Mouse (Mus musculus) heart, adult 8-10 months (tissue): ENCODE data around the gene Stat6. TPM values are rescaled to one million over a fixed set of nuclear protein-coding genes. Genes with fewer than 3 reads are reported as not detected.

Source experiments
- DNase-seq: peaks from one replicate; pipeline ENCODE4 v3.0.0; 2022; ENCODE audit warnings: low spot score
- total RNA-seq, 4 experiments: library from RNA; stranded (reverse); gene quantifications; 2 replicates each; pipeline ENCODE4 v1.2.4; 2022

Stat6 gene
- total RNA-seq, 4 experiments from 2014 or later, result 38.4 to 43.7 (median 43.2) TPM

DNA sequence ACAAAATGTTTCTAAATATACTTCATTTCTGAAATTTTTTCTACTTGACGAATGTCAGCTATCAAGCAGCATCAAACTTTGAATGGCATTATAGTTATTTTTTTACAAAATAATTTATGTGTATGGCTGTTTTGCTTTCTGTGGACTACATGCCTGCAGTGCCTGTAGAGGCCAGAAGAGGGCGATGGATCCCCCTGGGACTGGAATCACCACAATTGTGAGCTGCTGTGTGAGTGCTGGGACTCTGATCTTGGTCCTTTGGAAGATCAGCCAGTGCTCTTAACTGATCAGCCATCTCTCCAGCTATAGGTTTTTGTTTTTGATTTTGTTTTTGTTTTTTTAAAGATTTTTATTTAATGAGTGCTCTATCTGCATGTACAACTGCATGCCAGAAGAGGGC, 28.5 kb downstream of the Stat6 start:
- DNase-seq, result no peak

DNA sequence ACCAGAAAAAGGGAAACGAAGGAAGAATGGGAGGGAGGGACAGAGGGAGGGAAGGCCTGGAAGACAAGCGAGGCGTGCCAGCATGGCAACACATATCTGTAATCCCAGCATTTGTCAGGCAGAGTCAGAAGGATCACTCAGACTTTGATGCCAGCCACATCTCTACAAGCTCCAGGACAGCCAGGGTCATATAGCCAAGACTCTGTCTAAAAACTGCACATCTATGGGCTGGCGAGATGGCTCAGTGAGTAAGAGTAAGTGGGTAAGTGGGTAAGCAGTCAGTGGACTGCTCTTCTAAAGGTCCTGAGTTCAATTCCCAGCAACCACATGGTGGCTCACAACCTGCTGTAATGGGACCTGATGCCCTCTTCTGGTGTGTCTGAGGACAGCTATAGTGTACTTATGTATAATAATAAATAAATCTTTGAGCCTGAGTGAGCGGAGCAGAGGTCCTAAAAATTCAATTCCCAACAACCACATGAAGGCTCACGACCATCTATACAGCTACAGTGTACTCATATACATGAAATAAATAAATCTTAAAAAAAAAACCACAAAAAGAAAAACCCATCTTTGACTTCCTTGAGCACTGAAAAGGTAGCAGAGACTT, 31.4 kb downstream of the Stat6 start:
- no peak for DNase-seq

DNA sequence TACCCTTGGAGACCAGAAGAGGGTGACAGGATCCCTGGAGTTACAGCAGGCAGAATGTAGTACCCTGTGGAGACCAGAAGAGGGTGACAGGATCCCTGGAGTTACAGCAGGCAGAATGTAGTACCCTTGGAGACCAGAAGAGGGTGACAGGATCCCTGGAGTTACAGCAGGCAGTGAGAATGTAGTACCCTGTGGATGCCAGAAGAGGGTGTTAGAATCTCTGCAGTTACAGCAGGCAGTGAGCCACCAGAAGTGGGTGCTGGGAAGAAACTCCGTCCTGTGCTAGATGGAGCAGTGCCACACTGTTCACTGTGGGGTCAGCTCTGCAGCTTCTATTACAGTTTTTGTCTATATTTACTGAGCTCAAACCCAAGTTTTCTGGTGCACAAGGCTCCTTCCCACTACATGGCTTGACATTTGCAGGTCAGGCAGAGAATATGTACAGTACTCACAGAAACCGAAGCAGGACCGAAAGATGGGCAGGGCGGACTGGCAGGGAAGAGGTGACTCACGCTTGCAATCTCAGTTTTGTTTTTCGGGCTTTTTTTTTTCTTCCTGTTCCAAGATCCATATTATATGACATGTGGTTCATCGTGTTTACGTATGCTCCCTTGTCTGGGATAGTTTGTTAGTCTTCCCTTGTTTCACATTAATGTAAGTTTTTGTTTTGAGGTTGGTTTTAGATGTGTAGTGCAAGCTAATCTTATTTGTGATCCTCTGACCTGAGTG, 32.2 kb downstream of the Stat6 start:
- DNase-seq, result peak; percentile 97

DNA sequence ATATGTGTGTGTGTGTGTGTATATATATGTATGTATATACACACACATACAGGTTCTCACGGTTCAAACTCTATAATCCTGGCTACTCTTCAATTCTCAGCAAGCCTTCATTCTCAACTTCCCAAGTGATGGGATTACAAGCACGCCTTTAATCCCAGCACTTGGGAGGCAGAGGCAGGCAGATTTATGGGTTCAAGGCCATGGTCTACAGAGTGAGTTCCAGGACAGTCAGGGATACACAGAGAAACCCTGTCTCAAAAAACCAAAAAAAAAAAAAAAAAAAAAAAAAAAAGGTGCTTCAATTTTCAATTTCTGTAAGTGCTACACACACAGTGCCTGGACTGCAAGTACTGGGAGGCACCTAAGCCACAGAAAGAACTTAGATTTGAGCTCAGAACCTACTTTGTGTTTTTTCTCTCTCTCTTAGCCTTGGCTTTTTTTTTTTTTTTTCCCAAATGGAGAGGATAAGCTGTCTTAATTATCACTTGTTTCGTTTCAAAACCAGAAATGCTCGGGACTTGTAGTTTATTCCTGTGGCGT, 33.1 kb downstream of the Stat6 start:
- DNase-seq, result no peak

DNA sequence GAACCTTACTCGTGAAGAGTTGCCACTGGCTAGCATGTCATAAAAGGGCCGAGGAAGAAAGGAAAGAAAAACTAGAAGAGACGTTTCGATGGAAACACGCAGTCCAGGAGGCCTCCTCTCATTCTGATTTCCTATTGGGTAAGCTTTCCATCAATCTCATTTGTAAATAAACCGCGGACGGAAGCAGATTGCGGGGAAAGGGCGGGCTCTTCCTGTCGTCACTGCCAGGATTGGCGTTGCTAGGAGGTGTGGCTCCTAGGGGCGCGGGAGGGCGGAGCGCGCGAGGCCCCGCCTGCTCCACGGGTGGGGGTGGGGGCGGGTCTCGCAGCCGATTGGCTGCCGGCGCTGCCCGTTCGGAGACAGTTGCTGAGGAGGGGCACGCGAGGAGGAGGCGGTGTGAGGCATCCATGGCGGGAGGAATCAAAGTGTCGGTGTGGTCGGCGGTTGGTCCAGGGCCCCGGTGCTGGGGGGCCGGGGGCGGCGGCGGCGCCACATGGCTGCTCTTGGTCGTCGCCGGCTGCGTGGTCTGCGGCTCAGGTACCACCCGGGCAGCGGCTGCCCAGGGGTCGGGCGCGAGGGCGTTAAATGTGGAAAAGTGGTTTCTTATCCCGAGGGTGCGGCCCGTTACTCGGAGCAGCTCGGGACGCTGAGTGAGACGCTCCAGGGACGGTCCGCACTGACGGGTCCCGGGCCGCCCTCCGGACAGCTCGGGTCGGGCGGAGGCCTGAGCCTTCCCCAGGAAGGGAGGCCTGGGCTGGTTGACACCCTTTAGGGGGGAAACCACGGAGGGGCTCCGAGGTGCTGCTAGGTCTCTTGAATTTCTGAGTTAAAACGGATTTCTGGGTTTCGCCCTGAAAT, 34.1 kb downstream of the Stat6 start:
- peak; percentile 97 for DNase-seq

DNA sequence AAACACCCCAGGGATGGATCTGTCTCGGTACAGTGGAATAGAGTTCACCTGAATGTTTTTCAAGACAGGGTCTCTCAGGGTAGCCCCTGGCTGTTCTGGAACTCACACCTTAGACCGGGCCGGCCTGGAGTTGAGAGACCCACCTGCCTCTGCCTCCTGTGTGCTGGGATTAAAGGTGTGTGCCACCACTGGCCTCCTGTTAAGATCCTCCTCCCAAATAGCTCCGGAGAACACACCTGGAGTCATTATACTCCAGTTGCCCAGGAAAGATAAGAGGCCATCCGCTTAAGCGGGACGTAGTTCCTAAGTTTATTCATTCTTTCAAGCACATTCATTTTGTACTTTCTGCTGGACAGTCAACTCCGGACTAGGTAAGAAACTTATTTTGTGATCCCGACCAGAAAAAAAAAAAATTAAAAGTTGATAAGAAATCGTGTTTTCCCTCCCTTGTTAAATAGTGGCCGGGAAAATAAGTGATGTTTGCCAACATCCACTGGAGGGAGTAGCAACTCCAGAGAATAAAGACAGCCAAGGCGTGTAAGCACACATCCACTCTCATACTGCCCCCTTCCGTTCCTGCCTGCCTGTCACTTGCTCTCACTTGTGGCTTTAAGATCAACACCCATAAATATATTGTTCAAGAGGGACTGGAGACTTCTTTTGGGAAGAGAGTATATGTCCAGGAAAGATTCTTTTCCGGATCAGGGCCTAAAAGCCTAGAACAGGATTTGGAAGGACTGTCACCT, 35.0 kb downstream of the Stat6 start:
- DNase-seq, result peak; percentile 63

DNA sequence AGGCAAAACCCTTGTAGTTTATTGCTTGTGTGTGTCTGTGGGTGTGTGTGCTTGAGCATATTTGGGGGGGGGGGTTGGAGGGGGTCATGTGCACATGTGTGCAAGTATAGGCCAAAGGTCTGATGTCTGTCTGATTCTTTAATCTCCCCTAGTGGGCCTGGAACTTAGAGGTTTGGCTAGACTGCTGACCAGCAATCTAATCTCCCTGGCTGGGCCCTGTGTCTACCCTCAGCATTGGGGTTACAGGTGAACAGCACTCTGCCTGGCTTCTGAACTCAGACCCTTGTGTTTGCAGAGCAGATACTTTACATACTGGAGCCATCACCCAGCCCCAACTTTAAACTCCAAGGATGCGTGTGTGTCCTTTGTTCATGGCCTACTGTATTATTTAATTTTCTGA, 36.4 kb downstream of the Stat6 start:
- no peak for DNase-seq

DNA sequence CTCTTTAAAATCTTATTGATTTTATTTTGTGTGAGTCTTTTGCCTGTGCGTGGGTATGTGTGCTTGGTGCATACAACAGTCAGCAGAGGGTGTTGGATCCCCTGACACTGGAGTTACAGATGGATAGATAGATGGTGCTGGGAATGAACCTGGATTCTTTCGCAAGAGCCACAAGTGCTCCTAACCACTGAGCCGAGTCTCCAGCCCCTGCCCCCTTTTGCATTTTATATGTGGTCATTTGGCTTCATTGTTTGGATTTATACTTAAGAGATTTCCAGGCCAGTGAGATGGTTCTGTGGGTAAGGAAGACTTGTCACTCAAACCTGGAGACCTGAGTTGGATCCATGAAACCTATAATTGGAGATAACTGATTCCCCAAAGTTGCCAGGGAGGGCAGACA, 37.1 kb downstream of the Stat6 start:
- DNase-seq, result no peak

DNA sequence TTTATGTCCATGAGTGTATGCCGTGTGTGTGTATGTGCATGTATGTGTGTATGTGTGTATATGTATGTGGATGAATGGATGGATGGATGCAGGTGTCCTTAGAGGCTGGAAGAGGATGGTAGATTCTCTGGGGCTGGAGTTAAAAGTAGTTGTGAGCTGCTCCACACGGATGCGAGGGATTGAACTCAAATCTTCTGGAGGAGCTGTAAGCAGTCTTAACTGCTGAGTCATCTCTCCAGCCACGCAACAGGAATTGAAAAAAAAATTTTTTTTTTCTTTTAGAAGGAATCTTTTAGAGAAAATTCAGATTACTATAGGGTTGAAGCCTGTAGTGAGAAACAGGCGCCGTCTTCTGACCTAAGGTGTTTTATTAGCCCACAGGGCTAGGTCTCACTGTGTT, 40.1 kb downstream of the Stat6 start:
- no peak for DNase-seq

DNA sequence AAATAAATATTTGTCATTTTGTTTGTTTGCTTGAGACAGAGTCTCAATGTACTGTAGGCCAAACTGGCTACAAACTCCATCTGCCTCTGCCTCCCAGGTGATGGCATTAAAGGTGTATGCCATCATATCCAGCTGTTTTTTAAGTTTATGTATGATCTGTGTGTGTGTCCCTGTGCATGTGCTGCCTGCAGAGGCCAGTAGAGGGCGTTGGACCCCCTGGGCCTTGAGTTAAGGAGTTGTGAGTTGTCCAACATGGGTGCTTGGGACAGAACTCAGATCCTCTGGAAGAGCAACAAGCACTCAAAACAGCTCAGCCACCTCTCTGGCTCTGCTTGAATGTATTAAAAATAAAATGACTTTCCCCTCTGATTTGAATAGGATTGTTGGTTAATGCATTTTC, 48.3 kb downstream of the Stat6 start:
- no peak for DNase-seq

DNA sequence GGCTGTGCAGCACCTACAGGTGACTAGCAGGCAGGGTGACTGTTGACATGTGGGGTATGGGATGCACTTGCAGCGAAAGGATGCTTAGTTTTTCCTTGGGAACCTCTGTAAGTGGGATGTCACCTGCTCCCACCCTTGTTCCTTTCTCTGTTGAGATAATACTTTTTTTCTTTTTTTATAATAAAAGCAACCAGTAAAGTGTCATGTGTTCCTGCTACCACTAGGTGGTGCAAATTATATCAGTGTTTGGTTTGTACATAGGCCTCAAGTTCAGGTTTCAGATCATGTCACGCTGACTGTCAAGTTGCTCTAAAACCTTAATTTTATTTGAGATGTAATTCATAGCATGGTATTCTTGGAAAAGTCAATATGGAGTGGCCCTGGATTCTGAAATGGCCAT, 51.9 kb downstream of the Stat6 start:
- DNase-seq, result peak; percentile 15

DNA sequence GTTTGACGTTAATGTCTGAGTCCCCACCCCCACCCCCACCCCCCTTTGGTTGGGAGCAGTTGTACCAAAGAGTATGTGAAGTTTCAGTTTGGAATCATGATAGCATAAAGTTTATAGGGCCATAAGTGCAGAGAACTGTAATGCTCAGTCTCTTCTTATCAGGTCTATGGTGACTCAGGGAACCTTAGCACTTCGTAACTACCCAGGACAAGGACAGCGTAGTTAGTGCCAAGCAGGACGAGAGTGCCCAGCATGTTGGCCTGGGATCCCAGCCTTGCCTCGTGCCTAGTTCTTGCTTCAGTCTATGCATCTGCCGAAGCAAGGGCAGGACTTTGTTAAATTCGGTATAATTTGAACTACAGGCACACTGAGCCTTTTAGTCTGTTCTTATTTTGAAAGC, 53.0 kb downstream of the Stat6 start:
- no peak for DNase-seq

DNA sequence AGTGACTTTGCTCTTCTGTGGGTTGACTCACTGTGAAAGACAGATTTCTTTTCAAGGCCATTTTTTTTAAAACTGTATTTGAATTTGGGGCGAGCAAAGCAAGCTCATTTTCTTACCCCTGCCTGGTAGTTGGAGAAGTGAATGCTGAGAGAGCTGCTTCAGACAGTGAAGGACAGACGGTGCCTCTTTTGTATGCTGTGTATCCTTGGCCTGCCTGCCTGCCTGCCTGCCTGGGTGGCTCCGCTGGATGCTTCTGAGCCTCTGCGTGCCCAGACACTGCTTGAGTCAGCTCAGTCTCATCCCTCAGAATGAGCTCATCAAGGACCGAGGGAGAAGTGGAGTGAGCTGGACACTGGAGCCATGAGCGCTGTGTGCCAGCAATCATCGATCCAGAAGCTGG, 56.2 kb downstream of the Stat6 start:
- no peak for DNase-seq

DNA sequence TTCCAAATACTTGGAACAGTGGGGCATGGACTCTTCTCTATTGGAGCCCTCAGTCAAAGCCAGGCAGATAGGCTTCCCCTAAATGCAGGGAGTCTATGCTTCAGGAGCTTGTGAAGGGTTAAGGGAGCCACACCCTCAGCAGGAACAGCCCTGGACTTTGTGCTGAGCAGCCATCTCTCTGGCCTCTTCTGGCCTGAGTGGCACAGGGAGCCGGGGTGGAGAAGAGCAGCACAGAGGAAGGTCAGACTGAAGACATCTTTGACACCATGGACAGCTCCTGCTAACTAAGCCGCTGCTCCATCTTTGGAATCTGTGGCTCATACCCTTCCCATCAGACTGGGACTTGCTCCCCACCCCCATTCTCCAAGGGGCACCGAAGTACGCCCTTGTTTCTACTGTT, 60.5 kb downstream of the Stat6 start:
- no peak for DNase-seq

DNA sequence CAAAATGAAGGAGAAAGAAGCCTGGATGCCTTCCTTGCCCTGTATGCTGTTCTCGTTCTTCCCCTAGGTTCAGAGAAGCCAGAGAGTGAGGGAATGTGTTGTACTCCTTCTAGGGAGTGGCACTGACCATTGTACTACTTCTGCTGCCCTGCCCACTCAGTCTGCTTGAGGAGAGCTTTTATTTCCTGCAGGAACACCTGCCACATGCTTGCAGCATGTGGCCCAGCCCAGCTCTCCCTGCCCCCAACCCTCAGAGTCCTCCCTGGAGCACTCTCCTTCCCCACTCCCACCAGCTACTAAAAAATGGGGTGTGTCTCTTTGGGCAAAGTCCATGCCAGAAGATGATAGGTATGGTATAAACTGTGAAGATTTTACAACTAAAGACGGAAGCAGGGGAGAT, 61.5 kb downstream of the Stat6 start:
- no peak for DNase-seq

DNA sequence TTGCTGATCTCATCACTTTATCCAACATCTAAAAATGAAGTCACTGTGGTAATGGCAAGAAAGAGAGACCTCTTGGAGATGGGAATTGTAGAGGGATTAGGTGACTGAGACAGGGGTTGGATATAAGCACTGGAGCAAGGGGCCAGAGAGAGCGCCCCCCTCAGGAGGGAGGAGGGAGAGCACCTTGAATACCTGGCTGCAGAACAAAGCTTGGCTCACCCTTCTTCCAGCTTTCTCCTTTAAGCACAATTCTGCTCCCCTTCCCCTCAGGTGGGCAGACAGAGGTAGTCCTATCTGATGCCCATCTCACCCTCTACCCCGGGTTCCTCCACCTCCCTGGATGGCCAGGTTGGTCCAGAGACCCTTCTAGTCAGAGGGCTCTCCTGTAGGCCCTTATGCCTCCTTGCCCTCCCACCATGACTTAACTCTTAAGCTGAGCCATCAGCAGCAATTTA, 62.0 kb downstream of the Stat6 start, which contains the start of gene Myo1a:
TSS of gene Myo1a (plus strand) at position 405 of the 455 bp plus-strand sequence.
- no peak for DNase-seq

DNA sequence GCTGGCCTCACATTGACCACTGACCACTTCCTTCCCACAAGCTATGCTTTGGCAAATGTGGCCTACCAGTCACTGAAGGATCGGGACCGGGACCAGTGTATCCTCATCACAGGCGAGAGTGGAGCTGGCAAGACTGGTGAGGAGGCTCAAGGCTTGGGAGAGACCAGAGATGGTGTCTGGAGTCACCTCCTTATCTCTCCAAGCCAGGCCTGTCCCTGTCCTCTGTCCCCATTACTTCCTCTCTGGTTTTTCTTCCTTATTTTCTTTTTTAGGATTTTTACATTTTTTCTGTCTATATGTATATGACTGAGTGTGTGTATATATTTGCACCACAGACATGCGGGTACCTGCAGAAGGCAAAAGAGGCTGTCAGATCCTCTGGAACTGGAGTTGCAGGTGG, 63.0 kb downstream of the Stat6 start:
- no peak for DNase-seq

DNA sequence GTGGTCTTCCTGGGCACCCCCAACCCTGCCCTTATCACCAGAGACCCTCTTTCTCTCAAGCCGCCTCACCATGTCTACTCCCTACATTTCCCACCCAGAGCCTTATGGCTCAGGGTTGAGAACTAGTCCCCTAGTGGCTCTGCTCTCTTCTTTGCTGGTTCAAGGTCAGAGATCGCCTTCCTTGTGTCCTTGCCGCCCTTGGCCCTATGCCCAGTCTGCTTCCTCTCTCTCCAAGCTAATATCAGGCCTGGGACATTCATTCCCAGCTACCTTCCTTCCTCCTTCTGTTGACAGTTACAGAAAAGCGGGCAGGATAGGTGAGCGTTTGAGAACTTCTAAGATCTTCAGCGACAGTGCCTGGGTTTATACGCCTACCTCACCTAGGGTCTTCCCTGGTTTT, 64.9 kb downstream of the Stat6 start:
- no peak for DNase-seq

DNA sequence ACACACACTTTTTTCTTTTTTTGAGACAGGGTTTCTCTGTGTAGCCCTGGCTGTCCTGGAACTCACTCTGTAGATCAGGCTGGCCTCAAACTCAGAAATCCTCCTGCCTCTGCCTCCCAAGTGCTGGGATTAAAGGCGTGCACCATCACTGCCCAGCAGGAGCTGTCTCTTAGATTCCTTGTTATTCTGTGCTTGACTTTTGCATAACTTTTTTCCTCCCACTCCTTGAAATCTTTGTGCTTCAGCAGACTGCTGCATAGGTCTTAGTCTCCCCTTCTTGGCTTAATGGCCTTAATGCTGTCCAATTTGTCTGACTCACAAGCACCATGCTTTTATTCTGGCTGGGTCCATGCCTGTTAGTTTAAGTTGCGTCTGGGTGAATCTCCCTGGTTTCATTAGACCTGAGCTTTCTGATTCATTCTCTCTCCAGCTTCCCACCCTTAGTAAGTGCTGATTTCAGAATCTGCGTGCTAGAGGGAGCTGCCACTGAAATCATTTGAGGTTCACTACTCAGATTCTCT, 66.1 kb downstream of the Stat6 start:
- DNase-seq, result no peak

DNA sequence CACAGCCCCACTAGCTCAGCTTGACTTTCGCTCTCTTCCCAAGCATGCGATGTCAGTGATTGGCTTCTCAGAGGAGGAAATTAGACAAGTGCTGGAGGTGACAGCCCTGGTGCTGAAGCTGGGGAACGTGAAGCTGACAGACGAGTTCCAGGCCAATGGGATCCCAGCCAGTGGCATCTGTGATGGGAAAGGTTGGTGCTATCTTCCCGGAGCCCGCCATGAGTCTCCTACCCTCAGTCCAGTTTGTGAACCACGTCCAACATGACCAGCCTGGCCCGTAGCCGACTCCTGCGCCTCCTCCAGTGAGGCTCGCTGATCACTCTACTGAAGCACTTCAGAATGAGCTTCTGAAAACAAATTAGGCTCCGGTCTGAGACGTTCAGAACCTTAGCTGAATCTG, 67.5 kb downstream of the Stat6 start:
- DNase-seq, result no peak
